Mouse (Mus musculus): Measurements from ENCODE around the gene Slc38a8. TPM values are rescaled to one million over a fixed set of nuclear protein-coding genes. Genes with fewer than 3 reads are reported as not detected.

Slc38a8 gene
- total and polyA plus RNA-seq, 3 experiments: not detected

DNA sequence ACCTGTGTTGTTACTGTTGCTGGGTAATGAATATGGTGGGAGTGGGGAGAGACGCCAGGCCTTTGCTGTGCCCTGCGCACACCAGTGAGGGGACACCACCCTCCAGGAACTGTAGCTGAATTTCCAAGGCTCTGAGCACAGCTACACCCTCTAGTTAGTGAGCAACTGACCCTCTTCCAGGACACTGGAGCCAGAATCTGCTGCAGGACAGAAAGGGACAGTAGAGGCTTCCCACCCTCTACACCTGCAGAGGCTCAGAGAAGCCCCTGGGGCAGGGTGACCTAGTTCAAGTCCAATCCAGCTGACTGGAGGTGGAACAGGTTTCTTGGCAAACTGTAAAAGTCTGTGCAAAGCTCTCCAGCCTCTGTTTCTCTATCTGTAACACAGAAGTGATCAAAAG, 62.1 kb downstream of the Slc38a8 start:
- Histone ChIP-seq H3K9ac (ENCODE audit: control insufficient read depth, low read depth, low read length, poor library complexity, severe bottlenecking) (no peak overlapping the region), H3K4me1 (ENCODE audit: control insufficient read depth in 1 of 2, insufficient read depth in 2 of 2, low read length in 2 of 2) (peaks cover 0 to 8% of the 10 kb centered on the region in 2 experiments; a peak in 2 of 4 replicates), H3K79me2 (ENCODE audit: control insufficient read depth, insufficient read depth, low read length, poor library complexity) (no peaks in the 10 kb centered on the region), H3K27me3 (ENCODE audit: control insufficient read depth in 1 of 2, insufficient read depth in 2 of 2, low read length in 2 of 2) (no peaks in the 10 kb centered on the region), H3K4me3 (ENCODE audit: control insufficient read depth in 1 of 2, insufficient read depth in 1 of 2, low read depth in 2 of 2, low read length in 2 of 2) (no peak overlapping the region), H3K27ac (ENCODE audit: control insufficient read depth, low read depth, low read length) (no peak overlapping the region), H3K36me3 (ENCODE audit: control insufficient read depth in 1 of 2, insufficient read depth in 2 of 2, low read length in 2 of 2) (peaks cover 0 to 2% of the 10 kb centered on the region in 2 experiments; a peak in 2 of 4 replicates), H3K9me3 (replicated peaks; ENCODE audit: insufficient read depth, low read length) (no peaks in the 10 kb centered on the region)
- DNase-seq (ENCODE audit: low read depth, low spot score): no peak
- TF ChIP-seq RAD21 (IDR thresholded peaks at IDR 0.05; ENCODE audit: low read depth, low read length): no peak
- no peak for TF ChIP-seq ELF1 (IDR thresholded peaks at IDR 0.05; ENCODE audit: low read depth, low read length)
- no peak for TF ChIP-seq ETS1 (IDR thresholded peaks at IDR 0.05; ENCODE audit: low read depth, low read length)
- no peak for TF ChIP-seq KAT2A (conservative IDR thresholded peaks at IDR 0.05; ENCODE audit: low read depth, low read length)
- no peak for TF ChIP-seq BHLHE40 (IDR thresholded peaks at IDR 0.05; ENCODE audit: borderline replicate concordance, low read depth, low read length)
- no peak for TF ChIP-seq HCFC1 (IDR thresholded peaks at IDR 0.05; ENCODE audit: low read depth, low read length)
- no peak for TF ChIP-seq NELFE (IDR thresholded peaks at IDR 0.05; ENCODE audit: low read depth, low read length)
- no peak for TF ChIP-seq POLR2AphosphoS2 (IDR thresholded peaks at IDR 0.05; ENCODE audit: low read length)
- no peak for TF ChIP-seq NRF1 (IDR thresholded peaks at IDR 0.05; ENCODE audit: insufficient read depth, low read depth, low read length, poor library complexity, severe bottlenecking)
- no peak for TF ChIP-seq USF2 (IDR thresholded peaks at IDR 0.05; ENCODE audit: borderline replicate concordance in 1 of 2, insufficient read depth in 1 of 2, low read depth in 1 of 2, low read length in 2 of 2)
- TF ChIP-seq MAFK (IDR thresholded peaks at IDR 0.05; ENCODE audit: borderline replicate concordance, low read depth, low read length): no peak
- no peak for TF ChIP-seq UBTF (IDR thresholded peaks at IDR 0.05; ENCODE audit: borderline replicate concordance, insufficient read depth, low read depth, low read length)

DNA sequence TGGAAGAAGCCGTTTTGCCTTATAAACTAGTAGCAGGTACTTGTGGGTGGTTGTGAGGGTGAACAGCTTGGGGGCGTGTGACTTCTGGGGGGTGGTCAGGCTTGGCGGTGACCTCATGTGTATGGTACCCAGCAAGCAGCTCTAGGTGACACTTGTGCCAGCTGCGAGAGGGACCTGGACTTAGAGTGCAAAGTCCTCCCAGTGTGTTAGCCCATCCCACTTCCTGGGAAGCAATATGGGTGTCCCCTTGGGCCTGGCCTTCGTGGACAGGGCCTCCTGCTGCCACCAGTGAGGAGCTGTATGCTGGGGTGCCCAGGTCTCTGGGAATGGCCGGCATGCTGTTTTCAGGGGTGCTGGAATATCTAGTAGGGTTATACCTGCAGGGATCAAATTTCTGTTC, 62.6 kb downstream of the Slc38a8 start:
- Histone ChIP-seq H3K9me3 (replicated peaks; ENCODE audit: insufficient read depth, low read length) (no peaks in the 10 kb centered on the region), H3K36me3 (ENCODE audit: control insufficient read depth in 1 of 2, insufficient read depth in 2 of 2, low read length in 2 of 2) (peaks cover 0 to 2% of the 10 kb centered on the region in 2 experiments; a peak in 2 of 4 replicates), H3K9ac (ENCODE audit: control insufficient read depth, low read depth, low read length, poor library complexity, severe bottlenecking) (no peak overlapping the region), H3K4me1 (ENCODE audit: control insufficient read depth in 1 of 2, insufficient read depth in 2 of 2, low read length in 2 of 2) (peaks cover 0 to 8% of the 10 kb centered on the region in 2 experiments; a peak in 2 of 4 replicates), H3K4me3 (ENCODE audit: control insufficient read depth in 1 of 2, insufficient read depth in 1 of 2, low read depth in 2 of 2, low read length in 2 of 2) (no peak overlapping the region), H3K27ac (ENCODE audit: control insufficient read depth, low read depth, low read length) (no peak overlapping the region), H3K27me3 (ENCODE audit: control insufficient read depth in 1 of 2, insufficient read depth in 2 of 2, low read length in 2 of 2) (no peaks in the 10 kb centered on the region), H3K79me2 (ENCODE audit: control insufficient read depth, insufficient read depth, low read length, poor library complexity) (no peaks in the 10 kb centered on the region)
- no peak for DNase-seq (ENCODE audit: low read depth, low spot score)
- TF ChIP-seq E2F4 (IDR thresholded peaks at IDR 0.05; ENCODE audit: borderline replicate concordance, low read depth, low read length) (no peak), USF2 (IDR thresholded peaks at IDR 0.05; ENCODE audit: borderline replicate concordance in 1 of 2, insufficient read depth in 1 of 2, low read depth in 1 of 2, low read length in 2 of 2) (no peak), NRF1 (IDR thresholded peaks at IDR 0.05; ENCODE audit: insufficient read depth, low read depth, low read length, poor library complexity, severe bottlenecking) (no peak), ZKSCAN1 (IDR thresholded peaks at IDR 0.05; ENCODE audit: low read depth, low read length) (no peak), CHD1 (IDR thresholded peaks at IDR 0.05; ENCODE audit: low read depth, low read length) (no peak), TBP (IDR thresholded peaks at IDR 0.05; ENCODE audit: low read depth, low read length) (no peak), BHLHE40 (IDR thresholded peaks at IDR 0.05; ENCODE audit: borderline replicate concordance, low read depth, low read length) (no peak), NELFE (IDR thresholded peaks at IDR 0.05; ENCODE audit: low read depth, low read length) (no peak), SIN3A (IDR thresholded peaks at IDR 0.05; ENCODE audit: low read length) (no peak), POLR2AphosphoS5 (IDR thresholded peaks at IDR 0.05; ENCODE audit: borderline replicate concordance, low read depth, low read length) (no peak), ELF1 (IDR thresholded peaks at IDR 0.05; ENCODE audit: low read depth, low read length) (no peak), TCF12 (IDR thresholded peaks at IDR 0.05; ENCODE audit: low read depth, low read length) (no peak), ZMIZ1 (IDR thresholded peaks at IDR 0.05; ENCODE audit: low read depth, low read length) (no peak), JUND (IDR thresholded peaks at IDR 0.05; ENCODE audit: low read depth, low read length) (no peak), ZNF384 (IDR thresholded peaks at IDR 0.05; ENCODE audit: low read depth, low read length) (no peak)
